Mouse (Mus musculus): ENCODE data around the gene Nqo1.
A peak's percentile ranks its signal among the peaks of the same experiment; 100 is the strongest.

The Nqo1 gene

DNA sequence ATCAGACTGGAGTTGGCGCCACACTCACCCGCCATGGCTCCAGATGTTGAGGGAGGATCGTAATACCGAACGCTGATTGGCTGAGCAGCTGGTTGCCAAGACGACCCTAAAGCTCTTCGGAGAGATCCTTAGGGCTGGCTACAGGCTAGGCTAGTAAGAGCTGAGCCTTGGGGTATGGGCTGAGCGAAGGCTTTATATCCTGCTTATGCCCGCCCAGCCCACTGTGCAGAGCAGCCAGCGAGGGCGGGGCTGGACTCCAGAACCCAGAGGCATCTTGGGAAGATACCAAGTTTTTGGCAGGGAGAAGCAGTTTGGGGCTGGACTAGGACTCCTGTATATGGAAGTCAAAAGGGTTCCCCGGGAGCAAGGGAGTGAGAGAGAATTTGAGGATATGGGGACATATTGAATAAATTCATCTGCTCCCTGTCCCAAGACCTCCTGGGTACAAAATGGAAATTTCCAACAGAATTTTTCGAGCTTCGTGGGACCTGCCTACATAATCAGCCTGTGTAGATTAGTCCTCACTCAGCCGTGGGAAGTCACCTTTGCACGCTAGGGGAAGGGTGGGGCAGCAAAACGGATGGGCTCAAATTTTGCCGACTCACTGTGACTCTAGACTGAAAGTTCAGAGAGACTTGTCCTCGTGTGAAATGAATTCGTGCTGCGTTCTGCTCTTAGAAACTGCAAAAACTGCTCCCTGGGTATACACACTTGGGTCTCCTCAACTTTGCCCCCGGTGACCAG, at the start of gene Nqo1:
Gene Nqo1 (minus strand): TSS at position 169 of the 744 bp plus-strand sequence.
- DNase-seq (ENCODE audit: low read depth in 2 of 2, low spot score in 2 of 2) = peak; percentile 9 to 19

DNA sequence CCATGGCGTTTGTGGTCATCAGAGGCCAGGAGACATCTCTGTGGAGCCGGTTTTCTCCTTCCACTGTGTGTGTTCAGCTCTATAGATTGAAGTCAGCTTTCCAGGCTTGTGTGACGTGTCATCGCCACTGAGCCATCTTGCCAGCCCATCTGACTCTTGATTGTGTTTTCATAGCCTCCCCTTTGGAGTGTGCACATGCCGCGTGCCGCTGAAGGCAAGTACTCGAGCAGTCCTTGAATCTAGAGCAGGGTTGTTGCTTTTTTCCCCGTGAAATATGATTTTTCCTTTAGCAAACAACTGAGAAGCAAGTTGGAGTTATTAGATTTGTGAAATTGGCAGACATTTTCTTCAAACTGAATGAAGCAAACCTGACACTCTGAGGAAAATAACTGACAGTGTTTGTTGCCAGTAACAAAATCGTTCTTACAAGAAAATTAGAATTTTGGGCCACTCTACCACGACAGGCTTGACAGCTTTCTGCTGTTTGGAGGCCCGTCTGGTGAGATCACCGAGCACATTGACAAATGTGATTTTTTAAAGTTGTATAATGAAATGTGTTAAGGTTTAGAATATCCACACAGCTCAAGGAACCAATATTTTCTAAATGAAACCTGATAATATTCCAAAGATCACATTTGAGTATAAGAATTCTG, 48.5 kb upstream of the Nqo1 start:
- DNase-seq (ENCODE audit: low read depth in 2 of 2, low spot score in 2 of 2) = no peak

DNA sequence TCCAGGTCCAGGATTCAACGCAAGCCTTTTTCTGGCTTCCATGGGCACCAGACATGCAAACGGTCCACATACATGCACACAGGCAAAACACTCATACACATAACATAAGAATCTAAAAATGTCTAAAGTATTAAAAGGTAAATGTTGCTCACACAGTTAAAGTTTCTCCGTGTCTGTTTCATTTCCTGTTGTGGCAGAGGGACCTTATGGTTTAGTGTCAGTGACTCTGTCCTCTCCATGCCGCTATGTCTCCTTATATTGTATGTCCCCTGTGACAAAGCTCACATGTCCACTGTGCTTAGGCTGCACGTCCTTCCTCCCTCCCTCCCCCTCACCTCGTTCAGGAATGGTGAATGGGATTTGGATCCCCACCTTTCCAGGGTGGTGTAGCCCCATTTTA, 46.6 kb upstream of the Nqo1 start:
- no peak for DNase-seq (ENCODE audit: low read depth in 2 of 2, low spot score in 2 of 2)

DNA sequence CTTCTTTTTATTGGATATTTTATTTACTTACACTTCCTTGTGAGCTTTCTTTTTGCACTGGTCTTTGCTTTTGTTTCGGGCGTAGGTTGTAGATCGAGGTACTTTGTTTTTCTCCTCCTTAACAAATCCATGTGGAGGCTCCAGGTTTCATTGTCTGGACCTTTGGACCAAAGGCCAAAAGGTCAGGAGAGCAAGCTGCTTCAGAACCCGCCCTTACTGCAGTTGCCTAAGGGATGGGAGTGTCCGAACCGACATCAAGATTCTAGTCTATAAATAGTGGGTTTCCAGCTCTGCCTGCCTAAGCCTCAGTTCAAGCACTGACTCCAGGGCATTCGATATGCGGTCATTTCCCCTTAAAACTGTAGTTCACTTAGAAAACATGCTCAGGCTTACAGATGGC, 46.1 kb upstream of the Nqo1 start:
- DNase-seq (ENCODE audit: low read depth in 2 of 2, low spot score in 2 of 2) = no peak

DNA sequence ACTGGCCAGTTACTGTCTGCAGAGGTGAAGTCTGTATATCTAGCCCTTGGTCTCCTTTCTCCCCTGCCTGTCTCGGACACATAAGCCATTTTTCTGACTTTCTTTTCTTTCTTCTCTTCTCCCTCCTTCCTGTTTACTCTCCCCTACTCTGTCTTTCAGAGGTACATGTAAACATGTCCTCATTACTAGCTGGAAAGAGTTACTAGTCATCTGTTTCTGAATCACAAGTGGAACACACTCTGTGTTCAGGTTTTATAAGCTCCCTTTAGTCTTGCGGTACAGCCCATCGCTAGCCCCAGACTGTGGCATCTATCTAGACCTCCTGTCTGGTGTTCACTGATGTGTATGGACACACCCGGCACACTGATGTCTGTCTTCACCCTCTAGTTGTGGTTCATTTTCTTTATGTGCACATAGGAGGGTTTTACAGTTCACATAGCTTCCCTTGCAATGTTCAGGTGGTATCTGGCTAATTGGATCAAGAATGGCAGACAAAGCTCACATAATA, 45.4 kb upstream of the Nqo1 start:
- no peak for DNase-seq (ENCODE audit: low read depth in 2 of 2, low spot score in 2 of 2)

DNA sequence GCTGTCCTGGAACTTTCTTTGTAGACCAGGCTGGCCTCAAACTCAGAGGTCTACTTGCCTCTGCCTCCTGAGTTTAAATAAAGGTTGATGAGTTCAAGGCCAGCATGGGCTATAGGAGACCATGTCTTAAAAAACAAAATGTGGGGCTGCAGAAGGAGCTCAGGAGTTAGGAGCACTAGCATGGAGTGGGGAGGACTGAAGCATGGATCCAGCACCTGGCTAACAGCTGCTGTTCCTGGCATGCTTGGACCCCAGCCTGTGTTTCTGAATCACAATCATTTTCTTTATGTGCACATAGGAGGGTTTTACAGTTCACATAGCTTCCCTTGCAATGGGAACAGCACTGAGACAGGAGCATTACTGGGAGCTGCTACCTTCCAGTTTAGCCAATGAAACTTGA, 44.7 kb upstream of the Nqo1 start:
- DNase-seq (ENCODE audit: low read depth in 2 of 2, low spot score in 2 of 2) = no peak

DNA sequence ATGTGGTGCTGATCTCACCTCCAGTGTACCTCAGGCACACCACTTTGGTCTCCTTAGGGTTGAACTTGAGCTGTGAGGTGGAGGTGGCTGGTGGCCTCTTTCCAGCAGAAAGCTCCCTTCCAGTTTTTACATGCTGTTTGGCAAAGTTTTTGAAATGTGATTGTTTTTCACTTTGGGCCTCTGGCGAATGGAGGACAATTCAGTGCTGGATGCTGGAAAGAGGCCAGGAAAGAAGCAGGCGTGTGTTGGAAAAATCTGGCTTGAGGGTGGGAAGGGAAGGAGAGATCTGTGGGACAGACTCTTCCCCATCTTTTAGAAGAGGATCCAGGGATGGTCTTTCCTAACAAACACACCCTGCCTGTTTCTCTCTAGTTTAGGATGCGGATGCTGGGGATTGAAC, 41.6 kb upstream of the Nqo1 start:
- DNase-seq (ENCODE audit: low read depth in 2 of 2, low spot score in 2 of 2) = no peak

DNA sequence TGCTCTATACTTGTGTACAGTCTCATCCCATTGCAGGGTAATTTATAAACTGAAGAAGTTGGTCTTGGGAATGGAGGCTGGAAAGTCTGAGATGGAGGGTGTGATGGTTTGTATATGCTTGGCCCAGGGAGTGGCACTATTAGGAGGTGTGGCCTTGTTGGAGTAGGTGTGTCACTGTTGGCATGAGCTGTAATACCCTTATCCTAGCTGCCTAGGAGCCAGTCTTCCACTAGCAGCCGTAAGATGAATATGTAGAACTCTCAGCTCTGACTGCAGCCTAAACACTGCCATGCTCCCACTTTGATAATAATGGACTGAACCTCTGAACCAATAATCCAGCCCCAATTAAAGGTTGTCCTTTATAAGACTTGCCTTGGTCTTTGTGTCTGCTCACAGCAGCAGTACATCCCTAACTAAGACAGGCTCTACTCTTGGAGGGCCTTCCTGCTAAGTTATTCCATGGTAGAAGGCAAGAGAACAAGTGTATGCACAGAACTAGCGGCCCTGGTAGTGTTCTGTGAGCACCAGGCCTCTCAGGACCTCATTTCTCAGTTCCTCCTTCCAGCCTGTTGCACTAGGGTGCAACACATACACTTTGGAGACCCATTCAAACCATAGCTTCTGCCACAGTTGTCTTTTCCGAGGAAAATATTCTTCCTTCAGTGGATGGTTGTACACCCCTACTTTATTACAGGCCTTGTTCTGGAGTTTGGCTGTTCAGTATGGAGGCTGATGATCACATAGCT, 37.0 kb upstream of the Nqo1 start:
- DNase-seq (ENCODE audit: low read depth in 2 of 2, low spot score in 2 of 2) = no peak

DNA sequence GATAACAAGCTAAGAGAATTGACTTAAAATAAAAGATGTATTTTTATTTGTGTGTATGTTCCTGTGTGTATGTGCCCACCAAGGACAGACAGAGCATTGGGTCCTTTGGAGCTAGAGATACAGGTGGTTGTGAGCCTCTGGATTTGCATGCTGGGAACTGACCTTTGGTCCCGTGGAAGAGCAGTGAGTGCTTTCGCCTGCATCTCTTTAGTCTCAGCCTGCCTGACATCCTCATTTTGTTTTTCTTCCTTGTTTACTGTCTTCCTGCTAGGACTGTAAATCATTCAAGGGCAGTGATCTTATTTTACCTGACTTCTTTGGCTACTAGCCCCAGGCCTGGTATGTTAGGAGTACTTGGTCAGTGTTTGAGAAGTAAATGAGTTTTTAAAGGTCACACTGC, 34.7 kb upstream of the Nqo1 start:
- no peak for DNase-seq (ENCODE audit: low read depth in 2 of 2, low spot score in 2 of 2)

DNA sequence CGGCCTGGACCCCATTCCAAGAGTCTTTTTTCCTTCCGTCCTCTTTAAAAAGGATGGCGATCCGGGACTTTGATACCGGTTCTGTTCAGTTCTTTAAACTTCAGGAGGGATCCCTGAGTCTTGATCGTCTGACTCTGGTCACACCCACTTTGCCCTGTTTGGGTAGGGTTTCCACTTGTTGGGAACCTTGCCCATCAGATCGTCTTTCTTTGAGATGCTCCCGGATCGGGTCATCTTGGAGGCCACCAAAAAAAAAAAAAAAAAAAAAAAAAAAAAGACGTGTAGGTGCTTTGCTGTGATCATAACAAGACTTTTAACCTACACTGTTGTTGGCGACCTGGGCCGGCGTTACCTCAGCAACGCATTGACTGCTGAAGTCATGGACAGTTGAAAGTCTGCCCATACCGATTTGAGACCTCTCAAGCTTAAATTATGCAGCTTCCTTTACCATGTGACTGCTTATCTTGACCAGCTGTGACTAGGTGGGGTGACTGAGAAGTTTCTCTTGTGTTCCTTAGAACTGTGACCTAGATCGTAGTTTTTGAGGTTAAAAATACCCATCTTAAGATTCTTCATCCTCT, 33.9 kb upstream of the Nqo1 start:
- DNase-seq (ENCODE audit: low read depth in 2 of 2, low spot score in 2 of 2) = no peak

DNA sequence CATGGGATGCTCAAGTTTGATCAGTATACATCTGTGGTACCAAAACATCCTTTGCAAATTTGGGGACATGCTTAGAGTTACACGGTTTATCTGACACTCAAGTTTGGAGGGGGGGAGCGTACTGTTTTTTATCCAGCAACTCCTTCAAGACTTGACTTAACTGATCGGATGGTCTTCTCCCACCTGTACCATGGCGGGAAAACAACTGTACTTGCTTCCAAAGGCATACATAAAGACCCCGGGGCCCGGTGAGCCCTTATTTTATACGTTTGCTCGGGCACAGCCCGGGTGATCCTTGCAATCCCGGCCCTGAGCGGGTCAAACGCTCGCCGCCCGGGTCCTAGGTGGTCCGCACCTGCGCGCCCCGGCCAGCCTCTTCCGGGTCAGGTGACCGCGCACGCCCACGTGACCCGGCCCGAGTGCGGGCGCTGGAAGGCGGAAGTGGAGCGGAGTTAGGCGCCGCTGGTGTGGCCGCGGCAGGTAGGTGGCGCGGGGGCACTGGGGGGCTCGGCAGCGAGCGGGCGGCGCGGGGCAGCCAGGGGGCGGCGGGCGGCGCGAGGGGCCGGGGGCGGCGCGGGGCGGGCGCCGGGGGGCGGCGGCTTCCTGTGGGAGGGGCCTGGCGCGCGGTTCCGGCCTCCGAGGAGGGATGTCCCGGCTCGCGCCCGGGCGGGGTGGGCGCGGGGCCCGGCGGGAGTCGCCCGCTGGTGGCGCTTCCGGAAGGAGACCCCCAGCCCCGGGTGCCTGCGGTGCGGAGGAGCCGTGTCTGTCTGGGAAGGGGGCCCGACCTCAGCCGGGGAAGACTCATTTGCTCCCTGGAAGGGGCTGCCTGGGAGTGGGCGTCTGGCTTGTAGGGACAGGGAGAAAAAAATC, 33.2 kb upstream of the Nqo1 start, which contains the start of gene Wwp2:
Gene Wwp2 (plus strand): TSS at position 404 of the 870 bp plus-strand sequence.
- DNase-seq (ENCODE audit: low read depth in 2 of 2, low spot score in 2 of 2) = peak; percentile 73 to 82

DNA sequence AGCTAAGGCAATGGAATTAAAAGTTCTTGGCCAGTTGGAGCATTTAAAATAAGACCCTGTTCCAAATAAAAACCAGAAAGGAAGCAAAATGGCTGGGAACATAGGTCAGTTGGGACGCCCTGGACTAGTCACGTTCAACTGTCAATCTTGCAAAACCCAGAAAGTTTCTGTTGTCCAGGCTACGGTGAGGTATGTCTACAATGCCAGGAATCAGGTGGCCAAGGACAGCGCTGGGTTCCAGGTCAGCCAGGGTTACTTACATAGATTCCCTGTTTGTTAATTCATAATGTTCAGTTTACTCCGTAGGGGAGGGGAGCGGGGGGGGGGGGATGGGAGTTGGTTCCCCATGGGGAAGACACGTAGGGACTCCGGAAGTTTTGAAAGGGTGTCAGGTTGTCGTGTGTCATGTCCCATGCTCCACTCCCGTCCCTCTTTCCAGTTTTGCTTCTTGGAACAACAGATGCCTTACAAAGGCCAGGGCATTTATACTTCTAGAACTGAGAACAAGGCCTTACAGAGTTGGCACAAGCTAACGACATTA, 32.5 kb upstream of the Nqo1 start:
- peak in 1 of 2 experiments; percentile 2 for DNase-seq (ENCODE audit: low read depth in 2 of 2, low spot score in 2 of 2)

DNA sequence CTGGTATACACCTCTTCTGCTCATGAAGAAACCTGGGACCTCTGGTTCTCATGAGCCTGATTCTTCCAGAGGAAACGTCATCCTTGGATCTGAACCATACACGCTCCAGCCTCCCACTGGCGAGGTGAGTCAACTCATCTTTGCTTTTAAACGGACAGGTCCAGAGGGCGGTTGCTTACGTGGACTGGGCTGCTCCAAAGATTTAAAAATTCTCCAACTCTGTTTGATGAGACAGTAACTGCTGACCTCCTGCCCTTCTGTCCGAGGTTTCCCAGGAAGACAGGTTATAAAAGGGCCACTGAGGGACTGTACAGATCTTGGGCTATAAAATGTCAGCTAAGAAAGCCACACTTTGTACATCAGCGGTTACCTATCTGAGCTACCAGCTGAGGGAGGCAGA, 27.8 kb upstream of the Nqo1 start:
- DNase-seq (ENCODE audit: low read depth in 2 of 2, low spot score in 2 of 2) = no peak

DNA sequence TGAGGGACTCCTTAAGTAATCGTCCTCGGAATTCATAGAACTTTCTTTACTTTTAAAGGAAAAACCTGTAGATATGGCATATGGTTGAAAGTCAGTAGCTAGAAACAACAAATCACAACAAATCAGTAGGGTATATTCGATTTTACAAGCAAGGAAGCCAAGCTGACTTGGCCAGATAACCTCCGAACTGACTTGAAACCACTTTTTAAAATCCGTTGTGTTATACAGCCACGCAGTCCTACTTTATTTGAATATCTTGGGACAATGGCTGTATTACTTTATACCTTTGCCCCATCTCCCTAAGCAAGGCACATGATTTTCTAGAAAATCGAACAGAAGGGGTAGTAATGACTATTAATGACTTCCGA, 22.2 kb upstream of the Nqo1 start:
- no peak for DNase-seq (ENCODE audit: low read depth in 2 of 2, low spot score in 2 of 2)

DNA sequence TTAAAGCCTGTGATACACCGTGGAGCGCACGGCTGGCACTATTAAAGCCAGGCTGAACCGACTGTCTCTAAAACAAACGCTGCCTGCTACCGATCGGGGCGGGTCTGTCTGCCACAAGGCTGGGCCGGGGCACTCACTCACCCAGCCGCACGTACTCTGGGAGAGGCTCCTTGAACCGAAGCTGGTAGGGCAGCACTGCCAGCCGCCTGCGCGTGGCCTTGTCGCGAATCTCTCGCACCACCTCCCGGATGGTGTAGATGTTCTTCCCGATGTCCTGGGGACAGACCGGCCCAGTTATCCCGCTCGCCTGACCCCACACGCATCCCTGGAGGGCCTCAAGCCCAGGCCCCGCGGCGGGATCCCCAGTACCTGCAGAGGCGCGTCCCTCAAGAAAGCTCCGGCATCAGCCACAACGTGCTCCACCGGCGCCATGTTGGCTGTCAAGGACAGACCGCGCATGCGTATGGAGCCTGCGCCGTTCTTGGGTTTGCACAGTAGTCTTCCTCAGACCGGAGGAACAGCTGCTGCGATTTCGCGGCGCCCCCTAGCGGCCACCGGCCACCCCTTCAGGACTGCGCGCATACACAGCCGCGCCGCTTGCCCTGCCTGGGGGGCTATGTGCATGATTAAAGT, 21.7 kb upstream of the Nqo1 start, which contains the start of gene Nob1:
Gene Nob1 (minus strand): TSS at position 455 of the 633 bp plus-strand sequence.
- peak; percentile 96 to 97 for DNase-seq (ENCODE audit: low read depth in 2 of 2, low spot score in 2 of 2)

DNA sequence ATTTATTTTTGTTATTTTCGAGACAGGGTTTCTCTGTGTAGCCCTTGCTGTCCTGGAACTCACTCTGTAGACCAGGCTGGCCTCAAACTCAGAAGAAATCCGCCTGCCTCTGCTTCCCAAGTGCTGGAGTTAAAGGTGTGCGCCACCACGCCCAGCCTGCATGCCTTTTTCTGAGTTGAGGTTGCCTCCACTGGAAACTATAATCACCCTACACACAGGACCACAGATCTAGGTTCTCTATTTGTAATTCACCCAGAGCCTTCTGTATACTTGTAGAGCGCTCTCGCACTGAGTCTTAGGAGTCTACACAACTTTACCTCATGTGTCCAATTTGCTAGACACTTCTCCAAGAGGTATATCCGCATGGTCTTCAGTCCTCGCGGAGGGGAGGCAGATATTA, 21.2 kb upstream of the Nqo1 start:
- DNase-seq (ENCODE audit: low read depth in 2 of 2, low spot score in 2 of 2) = no peak

DNA sequence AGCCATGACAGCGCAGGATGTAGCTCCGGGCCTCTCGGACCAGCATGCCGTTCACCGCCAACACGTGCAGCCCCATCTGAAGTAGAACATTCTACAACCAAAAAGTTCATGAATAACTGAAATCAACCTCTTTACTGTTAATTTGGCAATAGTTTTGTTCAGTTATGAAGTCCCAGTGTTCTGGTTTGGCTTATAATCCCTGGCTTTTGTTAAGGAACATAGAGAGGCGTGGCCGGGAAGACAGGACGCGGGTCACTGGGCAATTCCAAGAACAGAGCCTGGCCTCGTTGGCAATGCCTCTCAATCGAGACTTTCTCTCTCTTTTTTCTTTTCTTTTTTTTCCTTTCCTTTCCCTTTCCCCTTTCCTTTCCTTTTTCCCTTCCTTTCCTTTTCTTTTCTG, 14.0 kb upstream of the Nqo1 start:
- DNase-seq (ENCODE audit: low read depth in 2 of 2, low spot score in 2 of 2) = no peak

DNA sequence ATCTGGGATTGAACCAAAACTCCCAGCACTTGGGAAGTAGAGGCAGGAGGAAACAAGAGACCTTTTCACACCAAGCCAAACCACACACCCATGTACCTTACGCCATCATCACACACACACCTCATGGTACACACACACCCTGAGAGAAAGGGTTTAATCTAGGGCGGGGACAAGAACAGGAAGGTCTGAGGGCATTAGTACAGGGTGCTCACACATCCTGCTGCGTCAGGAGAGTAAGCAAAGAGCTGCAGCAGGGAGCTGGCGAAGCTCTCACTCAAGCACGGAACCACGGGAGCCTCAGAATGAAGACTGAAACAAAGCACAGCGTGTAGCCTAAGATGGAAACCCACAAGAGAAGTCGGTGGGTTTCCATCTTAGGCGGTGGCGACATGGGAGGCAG, 10.9 kb upstream of the Nqo1 start:
- no peak for DNase-seq (ENCODE audit: low read depth in 2 of 2, low spot score in 2 of 2)

DNA sequence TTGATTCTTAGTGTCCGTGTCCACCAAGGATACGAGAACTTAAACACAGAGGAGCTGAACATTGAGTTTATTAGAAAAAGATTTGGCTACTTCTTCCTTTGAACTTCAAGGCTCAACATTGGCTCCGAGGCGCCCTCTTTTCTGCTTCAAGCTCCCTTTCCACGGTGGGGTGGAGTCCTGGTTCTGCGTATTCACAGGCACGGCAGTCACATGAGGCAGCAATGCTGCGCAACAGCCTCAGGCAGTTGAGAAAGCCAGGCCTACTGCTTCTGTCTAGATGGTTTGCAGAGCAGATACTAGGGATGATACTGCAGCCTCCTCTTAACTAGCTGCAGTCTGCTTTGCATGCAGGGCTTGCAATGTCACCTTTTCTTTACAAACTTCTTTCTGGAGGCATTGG, 9.5 kb upstream of the Nqo1 start:
- no peak for DNase-seq (ENCODE audit: low read depth in 2 of 2, low spot score in 2 of 2)

DNA sequence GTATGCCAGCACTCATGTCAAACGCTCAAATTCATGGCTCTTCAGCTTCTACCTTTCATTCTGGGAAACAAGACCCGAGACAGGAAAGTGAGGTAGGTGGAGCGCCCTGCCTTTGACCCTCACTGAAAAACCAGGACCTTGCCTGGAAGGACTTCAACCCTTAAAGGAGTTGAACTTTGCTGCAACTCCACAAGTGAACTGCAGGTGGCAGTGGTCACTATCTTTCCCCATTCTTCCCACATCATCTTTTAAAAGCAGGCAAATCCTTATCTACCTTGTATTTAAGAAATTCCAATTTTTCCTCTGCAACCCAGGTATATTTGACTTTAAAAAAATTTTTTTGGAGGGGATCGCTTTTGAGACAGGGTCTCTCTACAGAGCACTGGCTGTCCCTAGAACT, 8.4 kb upstream of the Nqo1 start:
- DNase-seq (ENCODE audit: low read depth in 2 of 2, low spot score in 2 of 2) = no peak
